Mouse (Mus musculus): ENCODE data around the gene Crlf3. TPM values are rescaled to one million over a fixed set of nuclear protein-coding genes. Genes with fewer than 3 reads are reported as not detected.
"Not testable (repeated sequence)": the region's sequence is repeated elsewhere in the genome, so short reads cannot be mapped to it uniquely, and the experiment has no call there.

Gene Crlf3
- polyA plus RNA-seq, 1 experiment from 2014 or later, result 106 TPM

- peak overlapping the region; percentile 100 for H3K27ac ChIP-seq (replicated peaks)
These were observed 1.1 kb upstream of the Crlf3 start for GRCm38 (mm10) chr11:80081786-80082319.

GRCm38 (mm10) chr11:80080381-80080825 lies 388 bp downstream of the Crlf3 start:
- Histone ChIP-seq H3K36me3 (replicated peaks) (peaks cover 27% of the 10 kb centered on the region), H3K4me1 (replicated peaks) (peaks cover 64% of the 10 kb centered on the region), H3K4me2 (peak overlapping the region; percentile 74), H3K9me3 (replicated peaks) (no peaks in the 10 kb centered on the region), H3K4me3 (replicated peaks) (peak overlapping the region; percentile 100), H3K27ac (replicated peaks) (peak overlapping the region; percentile 100), H3K9ac (peak overlapping the region; percentile 100), H3K27me3 (no peaks in the 10 kb centered on the region)
- under 1% methylated on average over 32 of the region's 32 CpGs for WGBS (ENCODE audit: insufficient replicate concordance)
- peak; percentile 27 for ATAC-seq (ENCODE audit: insufficient read depth)

More at GRCm38 (mm10) chr11:80081786-80082319, 1.1 kb upstream of the Crlf3 start:
- H3K36me3 ChIP-seq (replicated peaks), result peaks cover 16% of the 10 kb centered on the region
- H3K27me3 ChIP-seq, result no peaks in the 10 kb centered on the region
- H3K4me3 ChIP-seq (replicated peaks), result peak overlapping the region; percentile 100
- H3K4me1 ChIP-seq (replicated peaks), result peaks cover 67% of the 10 kb centered on the region
- H3K4me2 ChIP-seq, result peak overlapping the region; percentile 74
- no peaks in the 10 kb centered on the region for H3K9me3 ChIP-seq (replicated peaks)
- peak overlapping the region; percentile 100 for H3K9ac ChIP-seq
- 29% methylated on average over 7 of the region's 7 CpGs for WGBS (ENCODE audit: insufficient replicate concordance)
- ATAC-seq (ENCODE audit: insufficient read depth), result no peak

GRCm38 (mm10) chr11:80079751-80080150 lies 1.0 kb downstream of the Crlf3 start:
- Histone ChIP-seq H3K4me2 (peak overlapping the region; percentile 74), H3K36me3 (replicated peaks) (peaks cover 31% of the 10 kb centered on the region), H3K27me3 (no peaks in the 10 kb centered on the region), H3K27ac (replicated peaks) (peak overlapping the region; percentile 100), H3K4me1 (replicated peaks) (peaks cover 66% of the 10 kb centered on the region), H3K9me3 (replicated peaks) (no peaks in the 10 kb centered on the region), H3K4me3 (replicated peaks) (peak overlapping the region; percentile 100), H3K9ac (peak overlapping the region; percentile 100)
- 12% methylated on average over 6 of the region's 6 CpGs for WGBS (ENCODE audit: insufficient replicate concordance)
- no peak for ATAC-seq (ENCODE audit: insufficient read depth)

- Histone ChIP-seq H3K4me2 (peak overlapping the region; percentile 74), H3K36me3 (replicated peaks) (peaks cover 38% of the 10 kb centered on the region), H3K4me1 (replicated peaks) (peaks cover 72% of the 10 kb centered on the region), H3K4me3 (replicated peaks) (peak overlapping the region; percentile 100), H3K9ac (peak overlapping the region; percentile 34), H3K27ac (replicated peaks) (peak overlapping the region; percentile 71), H3K27me3 (no peaks in the 10 kb centered on the region), H3K9me3 (replicated peaks) (no peaks in the 10 kb centered on the region)
- no peak for ATAC-seq (ENCODE audit: insufficient read depth)
- 32% methylated on average over 1 of the region's 1 CpGs for WGBS (ENCODE audit: insufficient replicate concordance)
These were observed 2.0 kb downstream of the Crlf3 start for GRCm38 (mm10) chr11:80078831-80079230.

GRCm38 (mm10) chr11:80077784-80078545 lies 2.8 kb downstream of the Crlf3 start:
- H3K27ac ChIP-seq (replicated peaks), result peak overlapping the region; percentile 71
- no peaks in the 10 kb centered on the region for H3K9me3 ChIP-seq (replicated peaks)
- H3K36me3 ChIP-seq (replicated peaks), result peaks cover 45% of the 10 kb centered on the region
- H3K4me2 ChIP-seq, result peak overlapping the region; percentile 74
- WGBS (ENCODE audit: insufficient replicate concordance), result 48% methylated on average over 14 of the region's 14 CpGs
- peak overlapping the region; percentile 100 for H3K4me3 ChIP-seq (replicated peaks)
- H3K9ac ChIP-seq, result peak overlapping the region; percentile 37
- no peak for ATAC-seq (ENCODE audit: insufficient read depth)
- peaks cover 75% of the 10 kb centered on the region for H3K4me1 ChIP-seq (replicated peaks)
- H3K27me3 ChIP-seq, result no peaks in the 10 kb centered on the region

GRCm38 (mm10) chr11:80075608-80076277 lies 5.0 kb downstream of the Crlf3 start:
- ATAC-seq (ENCODE audit: insufficient read depth), result no peak
- 69% methylated on average over 5 of the region's 5 CpGs for WGBS (ENCODE audit: insufficient replicate concordance)
- H3K4me2 ChIP-seq, result no peak overlapping the region
- no peak overlapping the region for H3K9ac ChIP-seq
- no peak overlapping the region for H3K4me3 ChIP-seq (replicated peaks)
- peaks cover 71% of the 10 kb centered on the region for H3K4me1 ChIP-seq (replicated peaks)
- H3K36me3 ChIP-seq (replicated peaks), result peaks cover 54% of the 10 kb centered on the region
- H3K27ac ChIP-seq (replicated peaks), result peak overlapping the region; percentile 55; the same call in 1 of the 2 replicates
- no peaks in the 10 kb centered on the region for H3K27me3 ChIP-seq
- H3K9me3 ChIP-seq (replicated peaks), result no peaks in the 10 kb centered on the region

- 0 out of 2 replicates have a peak overlapping the region, but pooled peaks have one; percentile 11 for H3K27ac ChIP-seq (replicated peaks)
- no peak overlapping the region for H3K4me3 ChIP-seq (replicated peaks)
- H3K9ac ChIP-seq, result no peak overlapping the region
- peaks cover 72% of the 10 kb centered on the region for H3K4me1 ChIP-seq (replicated peaks)
- H3K4me2 ChIP-seq, result 0 out of 2 replicates have a peak overlapping the region, but pooled peaks have one; percentile 14
- H3K9me3 ChIP-seq (replicated peaks), result no peaks in the 10 kb centered on the region
- ATAC-seq (ENCODE audit: insufficient read depth), result no peak
- peaks cover 64% of the 10 kb centered on the region for H3K36me3 ChIP-seq (replicated peaks)
- H3K27me3 ChIP-seq, result no peaks in the 10 kb centered on the region
- 24% methylated on average over 3 of the region's 3 CpGs for WGBS (ENCODE audit: insufficient replicate concordance)
These were observed 8.4 kb downstream of the Crlf3 start for GRCm38 (mm10) chr11:80072365-80072764.

GRCm38 (mm10) chr11:80071039-80071438 lies 9.8 kb downstream of the Crlf3 start:
- Histone ChIP-seq H3K4me1 (replicated peaks) (peaks cover 65% of the 10 kb centered on the region), H3K27me3 (no peaks in the 10 kb centered on the region), H3K9ac (no peak overlapping the region), H3K4me2 (no peak overlapping the region), H3K36me3 (replicated peaks) (peaks cover 65% of the 10 kb centered on the region), H3K4me3 (replicated peaks) (no peak overlapping the region), H3K27ac (replicated peaks) (peak overlapping the region; percentile 26; the same call in 1 of the 2 replicates), H3K9me3 (replicated peaks) (no peaks in the 10 kb centered on the region)
- ATAC-seq (ENCODE audit: insufficient read depth), result no peak
- WGBS (ENCODE audit: insufficient replicate concordance), result 86% methylated on average over 2 of the region's 2 CpGs

GRCm38 (mm10) chr11:80069815-80070214 lies 11.0 kb downstream of the Crlf3 start:
- WGBS (ENCODE audit: insufficient replicate concordance), result 74% methylated on average over 3 of the region's 3 CpGs
- peaks cover 66% of the 10 kb centered on the region for H3K36me3 ChIP-seq (replicated peaks)
- no peak overlapping the region for H3K4me2 ChIP-seq
- H3K27me3 ChIP-seq, result no peaks in the 10 kb centered on the region
- no peak overlapping the region for H3K27ac ChIP-seq (replicated peaks)
- H3K9me3 ChIP-seq (replicated peaks), result no peaks in the 10 kb centered on the region
- no peak for ATAC-seq (ENCODE audit: insufficient read depth)
- H3K9ac ChIP-seq, result no peak overlapping the region
- H3K4me3 ChIP-seq (replicated peaks), result no peak overlapping the region
- H3K4me1 ChIP-seq (replicated peaks), result peaks cover 53% of the 10 kb centered on the region

GRCm38 (mm10) chr11:80067558-80067957 lies 13.2 kb downstream of the Crlf3 start:
- no peak overlapping the region for H3K4me3 ChIP-seq (replicated peaks)
- no peaks in the 10 kb centered on the region for H3K9me3 ChIP-seq (replicated peaks)
- H3K4me1 ChIP-seq (replicated peaks), result peaks cover 34% of the 10 kb centered on the region
- ATAC-seq (ENCODE audit: insufficient read depth), result no peak
- H3K9ac ChIP-seq, result no peak overlapping the region
- H3K27me3 ChIP-seq, result no peaks in the 10 kb centered on the region
- peaks cover 70% of the 10 kb centered on the region for H3K36me3 ChIP-seq (replicated peaks)
- WGBS (ENCODE audit: insufficient replicate concordance), result 49% methylated on average over 5 of the region's 5 CpGs
- peak overlapping the region; percentile 30; the same call in 1 of the 2 replicates for H3K27ac ChIP-seq (replicated peaks)
- H3K4me2 ChIP-seq, result no peak overlapping the region

GRCm38 (mm10) chr11:80066373-80066772 lies 14.4 kb downstream of the Crlf3 start:
- H3K4me3 ChIP-seq (replicated peaks); H3K27ac ChIP-seq (replicated peaks); ATAC-seq (ENCODE audit: insufficient read depth); H3K27me3 ChIP-seq; H3K9ac ChIP-seq; H3K9me3 ChIP-seq (replicated peaks); H3K4me2 ChIP-seq: not testable (repeated sequence)
- H3K4me1 ChIP-seq (replicated peaks), result peaks cover 30% of the 10 kb centered on the region
- H3K36me3 ChIP-seq (replicated peaks), result peaks cover 79% of the 10 kb centered on the region
- 69% methylated on average over 4 of the region's 4 CpGs for whole genome bisulfite sequencing (ENCODE audit: insufficient replicate concordance)

Measured in liver, embryonic 15.5 days (tissue).